Mouse (Mus musculus) Muller cell, postnatal 12 days (primary cell): ENCODE data around the gene Itga3.

ENCODE experiments used
- DNase-seq: peaks from one replicate; pipeline ENCODE4 v3.0.0-alpha.2; 2015; ENCODE audit errors: inconsistent ontology term

The Itga3 gene

GRCm38 (mm10) chr11:95096608-95097373, 20.2 kb upstream of the Itga3 start:
- peak; percentile 93 for DNase-seq

GRCm38 (mm10) chr11:95095596-95095995, 19.0 kb upstream of the Itga3 start:
- DNase-seq, result no peak

DNA sequence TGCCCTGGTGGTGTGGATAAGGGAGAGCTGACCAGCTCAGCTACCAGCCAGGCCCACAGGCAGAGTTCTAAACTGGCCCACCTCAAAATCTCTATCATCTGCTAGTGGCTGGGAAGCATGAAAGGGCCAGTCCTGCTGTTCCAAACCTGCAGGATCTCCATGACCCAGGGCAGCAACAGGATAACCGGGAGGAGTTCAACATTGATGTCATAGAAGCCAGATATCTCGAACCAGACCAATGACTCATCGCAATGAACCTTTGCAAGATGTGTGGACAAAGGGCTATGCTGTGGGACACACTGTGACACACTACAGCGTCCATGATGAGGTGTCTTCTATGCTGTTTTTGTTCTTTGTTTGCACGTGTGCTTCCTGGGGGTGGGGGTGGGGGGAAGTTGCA, 16.5 kb upstream of the Itga3 start:
- no peak for DNase-seq

DNA sequence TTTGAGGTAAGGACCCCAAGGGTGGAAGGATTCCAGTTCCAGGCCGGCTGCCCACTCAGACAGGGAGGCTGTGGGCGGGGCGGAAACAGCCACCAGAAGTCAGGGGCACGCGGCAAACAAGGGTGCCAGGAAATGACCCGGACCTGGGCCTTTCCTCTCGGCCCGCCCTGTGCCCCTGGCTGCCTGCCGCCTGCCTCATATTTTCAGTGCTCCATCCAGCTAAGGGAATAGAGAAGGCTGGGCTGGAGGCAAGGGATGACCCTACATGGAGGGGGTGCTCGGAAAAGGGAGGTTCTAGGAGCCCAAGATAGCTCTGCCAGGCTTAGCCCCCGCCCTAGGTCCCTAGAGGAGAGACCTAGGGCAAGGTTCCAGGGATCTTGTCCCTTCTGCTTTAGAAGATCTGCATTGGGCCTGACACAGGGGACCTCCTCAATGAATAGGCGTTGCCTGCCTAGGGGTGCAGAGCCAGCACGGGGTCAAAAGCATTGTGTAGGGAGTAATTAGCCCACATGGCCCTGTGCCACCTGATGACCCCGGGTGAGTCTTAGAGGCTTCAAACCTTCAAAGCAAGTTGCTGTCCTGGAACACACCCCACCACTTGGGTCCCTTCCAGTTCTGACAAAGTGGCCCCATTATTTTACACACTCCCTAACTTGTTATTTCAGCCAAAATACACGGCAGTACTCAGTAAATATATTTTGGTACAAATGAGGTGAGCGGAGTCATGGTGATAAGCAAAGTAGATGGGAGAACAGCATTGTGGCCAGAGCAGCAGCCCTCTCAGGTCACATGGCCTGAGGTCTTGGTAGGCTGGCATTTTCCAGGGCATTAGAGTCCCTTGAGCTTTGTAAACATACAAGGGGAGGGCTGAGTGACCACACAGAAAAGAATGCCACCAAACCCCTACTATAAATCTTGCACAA, 12.5 kb upstream of the Itga3 start:
- DNase-seq, result no peak

GRCm38 (mm10) chr11:95088286-95088685, 11.7 kb upstream of the Itga3 start:
- no peak for DNase-seq

- no peak for DNase-seq
These were observed 11.0 kb upstream of the Itga3 start for GRCm38 (mm10) chr11:95087301-95088228.

DNA sequence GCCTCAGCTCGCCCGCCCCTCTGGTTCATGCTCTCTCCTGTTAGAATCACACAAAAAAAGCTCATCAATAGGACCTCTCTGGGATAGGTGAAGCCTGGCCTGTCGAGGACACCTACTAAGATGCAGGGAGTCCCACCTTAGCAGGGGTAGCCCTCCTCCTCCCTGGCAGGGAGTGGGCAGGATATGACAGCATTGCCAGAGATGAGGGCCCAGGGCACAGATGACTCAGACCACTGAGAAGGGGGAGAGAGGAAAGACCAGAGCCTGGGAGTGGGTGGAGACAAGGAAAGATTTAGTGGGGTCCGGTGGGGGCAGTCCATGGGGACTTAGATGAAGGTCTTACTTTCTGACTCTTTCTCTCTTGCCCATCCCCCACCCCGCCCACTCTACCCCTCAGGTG, 9.6 kb upstream of the Itga3 start:
- DNase-seq, result peak; percentile 35

DNA sequence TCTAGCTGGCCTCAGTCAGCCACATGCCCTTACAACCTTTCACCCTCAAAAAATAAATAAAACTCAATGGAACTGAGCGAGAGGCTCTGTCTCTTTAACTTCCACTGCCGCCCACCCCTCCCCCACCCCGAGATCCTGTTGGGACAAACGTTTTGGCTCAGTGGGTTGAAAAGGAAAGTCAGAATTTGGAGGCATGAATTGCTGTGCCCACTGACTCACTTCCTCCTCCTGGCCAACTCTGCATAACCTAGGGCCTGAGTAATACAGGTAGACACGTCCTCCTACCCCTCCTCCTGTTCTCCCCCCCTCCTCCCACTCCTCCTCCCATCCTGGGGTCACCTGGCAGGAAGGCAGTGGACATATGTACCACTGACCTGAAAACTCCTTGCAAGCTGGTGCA, 9.1 kb upstream of the Itga3 start:
- DNase-seq, result peak; percentile 71

- no peak for DNase-seq
These were observed 8.3 kb upstream of the Itga3 start for GRCm38 (mm10) chr11:95084811-95085382.

DNA sequence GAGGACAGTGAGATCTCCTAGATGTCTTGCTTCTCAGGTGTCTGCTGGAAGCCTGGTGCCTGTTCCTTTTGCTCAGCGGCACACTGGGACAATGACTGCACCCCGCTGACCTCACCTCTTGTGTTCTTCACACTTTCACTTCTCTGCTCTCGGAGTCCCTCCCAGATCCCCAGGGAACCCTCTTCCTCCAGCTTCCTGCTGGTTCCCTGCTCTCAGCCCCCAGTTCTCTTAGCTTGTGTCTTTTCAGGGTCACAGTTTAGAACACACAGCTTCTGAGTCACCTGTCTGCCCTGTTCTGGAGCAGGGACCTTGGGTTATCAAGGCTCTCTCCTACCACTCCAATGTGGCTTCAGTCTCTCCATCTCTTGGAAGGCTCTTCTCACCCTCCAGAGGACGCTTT, 7.6 kb upstream of the Itga3 start:
- DNase-seq, result no peak

- DNase-seq, result no peak
These were observed 6.3 kb upstream of the Itga3 start for GRCm38 (mm10) chr11:95082896-95083295.

DNA sequence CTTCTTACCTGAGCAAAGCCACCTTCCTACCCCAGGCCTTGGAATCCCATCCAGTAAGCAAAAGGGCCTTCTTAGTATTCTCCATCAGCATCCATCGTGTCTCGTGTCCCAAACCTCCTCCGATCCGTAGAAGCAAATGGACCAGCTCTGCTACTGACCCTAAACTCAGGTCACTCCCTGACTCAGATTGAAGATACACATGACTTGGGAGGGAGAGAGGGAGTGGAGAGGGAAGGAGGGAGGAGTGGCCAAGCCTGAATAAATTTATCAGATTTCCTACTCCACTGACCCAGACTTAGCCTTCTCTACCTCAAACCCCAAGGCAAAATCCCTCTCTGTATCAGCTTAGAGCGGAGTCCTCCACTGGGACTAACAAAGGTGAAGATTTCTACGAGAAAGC, 4.2 kb upstream of the Itga3 start:
- no peak for DNase-seq

GRCm38 (mm10) chr11:95079256-95079875, 2.8 kb upstream of the Itga3 start:
- DNase-seq, result no peak

- DNase-seq, result no peak
These were observed 1.4 kb upstream of the Itga3 start for GRCm38 (mm10) chr11:95077956-95078355.

DNA sequence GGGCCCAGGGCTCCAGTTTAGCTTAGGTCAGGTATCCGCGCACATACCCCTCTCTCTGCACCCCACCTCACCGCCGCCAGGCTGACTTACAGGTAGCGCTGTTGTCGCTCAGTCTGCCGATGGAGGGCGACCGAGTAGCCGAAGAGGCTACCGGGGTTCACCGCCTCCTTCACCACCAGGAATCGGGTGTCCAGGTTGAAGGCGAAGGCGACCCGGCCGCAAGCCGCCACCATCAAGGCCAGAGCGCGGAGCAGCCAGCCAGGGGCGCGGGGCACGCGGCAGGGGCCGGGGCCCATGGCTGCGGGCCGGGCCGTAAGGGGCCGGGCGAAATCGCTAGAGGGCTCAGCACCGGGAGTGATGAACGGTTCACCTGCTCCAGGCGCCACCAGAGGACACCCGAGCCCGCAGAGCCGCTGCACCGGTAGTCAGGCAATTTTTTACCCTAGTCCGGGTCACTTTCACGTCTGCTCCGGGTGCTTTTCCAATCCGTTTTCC, 513 bp downstream of the Itga3 start:
- DNase-seq, result peak; percentile 67

DNA sequence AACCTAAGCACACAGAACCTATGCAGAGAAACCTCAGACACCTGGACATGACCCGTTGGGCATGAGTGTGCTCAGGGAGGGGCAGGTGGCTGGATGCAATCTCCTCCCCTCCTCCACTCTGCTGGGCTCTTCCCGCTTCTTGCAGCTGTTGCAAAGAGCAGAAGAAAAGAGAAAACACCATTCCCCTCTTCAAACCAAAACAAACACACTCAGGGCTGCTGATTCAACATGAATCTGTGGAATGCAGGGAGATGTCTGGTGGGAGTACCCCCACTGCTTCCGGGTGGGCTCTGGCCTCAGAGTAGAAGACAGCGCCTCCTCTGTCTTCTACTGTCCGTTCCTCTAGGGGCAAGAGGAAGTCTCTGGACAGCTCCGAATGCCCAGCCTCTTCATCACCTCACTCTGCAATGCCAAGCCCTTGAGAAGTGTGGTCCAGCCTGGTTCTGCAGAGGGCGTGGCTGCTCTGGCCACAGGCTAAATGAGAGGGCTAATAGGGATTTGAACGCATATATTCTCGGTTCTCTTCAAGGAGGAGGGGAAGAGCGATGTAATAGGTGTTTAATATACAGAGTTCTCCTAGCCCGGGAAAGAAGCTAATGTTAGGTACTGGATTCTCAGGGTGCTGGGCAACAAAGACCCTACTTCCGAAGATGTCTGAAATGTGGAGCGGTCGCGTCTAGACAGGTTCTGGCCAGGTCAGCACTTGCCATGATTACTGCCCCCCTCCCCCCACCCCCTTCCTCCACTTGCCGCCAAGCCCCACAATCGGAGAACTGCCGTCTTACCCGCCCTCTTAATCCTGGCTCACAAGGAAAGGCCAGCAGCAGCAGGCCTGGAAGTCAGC, 1.2 kb downstream of the Itga3 start:
- peak; percentile 62 for DNase-seq

DNA sequence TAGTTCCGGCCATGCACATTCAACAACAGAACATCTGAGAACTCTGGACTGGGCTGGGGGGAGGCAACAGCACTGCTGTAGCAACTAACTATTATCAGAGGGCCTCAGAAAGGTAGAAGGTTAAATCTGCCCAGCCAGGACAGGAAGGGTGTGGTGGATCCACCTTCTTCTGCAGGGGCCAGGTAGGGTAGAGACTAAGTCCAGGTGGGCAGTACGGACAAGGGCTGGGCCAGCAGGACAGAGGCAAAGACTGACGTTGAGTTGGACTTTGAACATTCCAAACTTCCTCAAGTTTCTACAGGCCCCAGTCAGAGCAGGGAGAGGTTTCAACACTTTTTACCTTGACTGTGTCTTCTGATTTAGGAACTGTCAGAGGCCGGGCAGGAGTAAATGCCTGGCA, 1.9 kb downstream of the Itga3 start:
- no peak for DNase-seq

GRCm38 (mm10) chr11:95073835-95074234, 2.8 kb downstream of the Itga3 start:
- DNase-seq, result no peak

GRCm38 (mm10) chr11:95072804-95073203, 3.8 kb downstream of the Itga3 start:
- no peak for DNase-seq

- DNase-seq, result no peak
These were observed 4.5 kb downstream of the Itga3 start for GRCm38 (mm10) chr11:95072136-95072535.
